Mouse (Mus musculus): ENCODE data around the gene Mast3. TPM values are rescaled to one million over a fixed set of nuclear protein-coding genes. Genes with fewer than 3 reads are reported as not detected.

Gene Mast3
- polyA plus RNA-seq, 1 experiment = 370 TPM

- peaks cover 51% of the 10 kb centered on the region for H3K36me3 ChIP-seq (replicated peaks; ENCODE audit: low read length)
- H3K9me3 ChIP-seq = no peaks in the 10 kb centered on the region
- peaks cover 85% of the 10 kb centered on the region for H3K4me1 ChIP-seq
- H3K4me3 ChIP-seq (replicated peaks) = peak overlapping the region; percentile 89
- peaks cover 3% of the 10 kb centered on the region for H3K27me3 ChIP-seq (replicated peaks)
- TF ChIP-seq FLI1 (IDR thresholded peaks at IDR 0.05; ENCODE audit: low read length) = no peak
- no peak for TF ChIP-seq GATA1 (IDR thresholded peaks at IDR 0.05; ENCODE audit: borderline replicate concordance, low read length)
Measured at GRCm38 (mm10) chr8:70765838-70766570, 38.9 kb downstream of the Mast3 start.

GRCm38 (mm10) chr8:70765329-70765728 lies 39.5 kb downstream of the Mast3 start:
- Histone ChIP-seq H3K9me3 (no peaks in the 10 kb centered on the region), H3K27me3 (replicated peaks) (no peaks in the 10 kb centered on the region), H3K36me3 (replicated peaks; ENCODE audit: low read length) (peaks cover 44% of the 10 kb centered on the region), H3K4me1 (peaks cover 83% of the 10 kb centered on the region), H3K4me3 (replicated peaks) (peak overlapping the region; percentile 56)
- TF ChIP-seq FLI1 (IDR thresholded peaks at IDR 0.05; ENCODE audit: low read length) (no peak), GATA1 (IDR thresholded peaks at IDR 0.05; ENCODE audit: borderline replicate concordance, low read length) (no peak)

GRCm38 (mm10) chr8:70764676-70765075 lies 40.2 kb downstream of the Mast3 start:
- no peak for TF ChIP-seq FLI1 (IDR thresholded peaks at IDR 0.05; ENCODE audit: low read length)
- TF ChIP-seq GATA1 (IDR thresholded peaks at IDR 0.05; ENCODE audit: borderline replicate concordance, low read length) = no peak
- H3K9me3 ChIP-seq = no peaks in the 10 kb centered on the region
- H3K27me3 ChIP-seq (replicated peaks) = no peaks in the 10 kb centered on the region
- peaks cover 38% of the 10 kb centered on the region for H3K36me3 ChIP-seq (replicated peaks; ENCODE audit: low read length)
- H3K4me1 ChIP-seq = peaks cover 85% of the 10 kb centered on the region
- no peak overlapping the region for H3K4me3 ChIP-seq (replicated peaks)

- Histone ChIP-seq H3K36me3 (replicated peaks; ENCODE audit: low read length) (peaks cover 37% of the 10 kb centered on the region), H3K9me3 (no peaks in the 10 kb centered on the region), H3K4me1 (peaks cover 85% of the 10 kb centered on the region), H3K27me3 (replicated peaks) (no peaks in the 10 kb centered on the region), H3K4me3 (replicated peaks) (no peak overlapping the region)
- TF ChIP-seq GATA1 (IDR thresholded peaks at IDR 0.05; ENCODE audit: borderline replicate concordance, low read length) = no peak
- TF ChIP-seq FLI1 (IDR thresholded peaks at IDR 0.05; ENCODE audit: low read length) = no peak
Measured at GRCm38 (mm10) chr8:70764026-70764425, 40.8 kb downstream of the Mast3 start.

- Histone ChIP-seq H3K27me3 (replicated peaks) (no peaks in the 10 kb centered on the region), H3K4me3 (replicated peaks) (no peak overlapping the region), H3K36me3 (replicated peaks; ENCODE audit: low read length) (peaks cover 37% of the 10 kb centered on the region), H3K9me3 (no peaks in the 10 kb centered on the region), H3K4me1 (peaks cover 85% of the 10 kb centered on the region)
- TF ChIP-seq FLI1 (IDR thresholded peaks at IDR 0.05; ENCODE audit: low read length) (no peak), GATA1 (IDR thresholded peaks at IDR 0.05; ENCODE audit: borderline replicate concordance, low read length) (no peak)
Measured at GRCm38 (mm10) chr8:70763354-70763753, 41.5 kb downstream of the Mast3 start.

- Histone ChIP-seq H3K36me3 (replicated peaks; ENCODE audit: low read length) (peaks cover 37% of the 10 kb centered on the region), H3K4me1 (peaks cover 93% of the 10 kb centered on the region)
Measured at GRCm38 (mm10) chr8:70762118-70762517, 42.7 kb downstream of the Mast3 start.

GRCm38 (mm10) chr8:70760775-70761406 lies 44.0 kb downstream of the Mast3 start, which contains the start of gene Mpv17l2:
Gene Mpv17l2 (minus strand): TSS chr8:70760946.
- Histone ChIP-seq H3K4me3 (replicated peaks) (peak within 1 kb of the TSS; percentile 95), H3K9me3 (no peaks in the 10 kb centered on the region), H3K4me1 (peaks cover 93% of the 10 kb centered on the region), H3K27me3 (replicated peaks) (no peaks in the 10 kb centered on the region), H3K36me3 (replicated peaks; ENCODE audit: low read length) (peaks cover 49% of the 10 kb centered on the region)
- TF ChIP-seq GATA1 (IDR thresholded peaks at IDR 0.05; ENCODE audit: borderline replicate concordance, low read length) (no peak), FLI1 (IDR thresholded peaks at IDR 0.05; ENCODE audit: low read length) (no peak)

More at GRCm38 (mm10) chr8:70762118-70762517, 42.7 kb downstream of the Mast3 start:
- no peaks in the 10 kb centered on the region for H3K27me3 ChIP-seq (replicated peaks)
- TF ChIP-seq FLI1 (IDR thresholded peaks at IDR 0.05; ENCODE audit: low read length) (no peak), GATA1 (IDR thresholded peaks at IDR 0.05; ENCODE audit: borderline replicate concordance, low read length) (no peak)
- H3K4me3 ChIP-seq (replicated peaks) = peak overlapping the region; percentile 35
- no peaks in the 10 kb centered on the region for H3K9me3 ChIP-seq

GRCm38 (mm10) chr8:70760350-70760749 lies 44.5 kb downstream of the Mast3 start:
- Histone ChIP-seq H3K4me3 (replicated peaks) (peak overlapping the region; percentile 95), H3K4me1 (peaks cover 93% of the 10 kb centered on the region), H3K36me3 (replicated peaks; ENCODE audit: low read length) (peaks cover 54% of the 10 kb centered on the region), H3K27me3 (replicated peaks) (no peaks in the 10 kb centered on the region), H3K9me3 (no peaks in the 10 kb centered on the region)
- TF ChIP-seq GATA1 (IDR thresholded peaks at IDR 0.05; ENCODE audit: borderline replicate concordance, low read length) = no peak
- TF ChIP-seq FLI1 (IDR thresholded peaks at IDR 0.05; ENCODE audit: low read length) = no peak

- H3K36me3 ChIP-seq (replicated peaks; ENCODE audit: low read length) = peaks cover 44% of the 10 kb centered on the region
- no peak for TF ChIP-seq GATA1 (IDR thresholded peaks at IDR 0.05; ENCODE audit: borderline replicate concordance, low read length)
- no peak for TF ChIP-seq FLI1 (IDR thresholded peaks at IDR 0.05; ENCODE audit: low read length)
- peaks cover 92% of the 10 kb centered on the region for H3K4me1 ChIP-seq
- no peaks in the 10 kb centered on the region for H3K27me3 ChIP-seq (replicated peaks)
- no peaks in the 10 kb centered on the region for H3K9me3 ChIP-seq
- H3K4me3 ChIP-seq (replicated peaks) = peak overlapping the region; percentile 68
Measured at GRCm38 (mm10) chr8:70758616-70759561, 46.0 kb downstream of the Mast3 start.

Measured in megakaryocyte, embryonic 14.5 days (primary cell).